In the genomic region with DNA sequence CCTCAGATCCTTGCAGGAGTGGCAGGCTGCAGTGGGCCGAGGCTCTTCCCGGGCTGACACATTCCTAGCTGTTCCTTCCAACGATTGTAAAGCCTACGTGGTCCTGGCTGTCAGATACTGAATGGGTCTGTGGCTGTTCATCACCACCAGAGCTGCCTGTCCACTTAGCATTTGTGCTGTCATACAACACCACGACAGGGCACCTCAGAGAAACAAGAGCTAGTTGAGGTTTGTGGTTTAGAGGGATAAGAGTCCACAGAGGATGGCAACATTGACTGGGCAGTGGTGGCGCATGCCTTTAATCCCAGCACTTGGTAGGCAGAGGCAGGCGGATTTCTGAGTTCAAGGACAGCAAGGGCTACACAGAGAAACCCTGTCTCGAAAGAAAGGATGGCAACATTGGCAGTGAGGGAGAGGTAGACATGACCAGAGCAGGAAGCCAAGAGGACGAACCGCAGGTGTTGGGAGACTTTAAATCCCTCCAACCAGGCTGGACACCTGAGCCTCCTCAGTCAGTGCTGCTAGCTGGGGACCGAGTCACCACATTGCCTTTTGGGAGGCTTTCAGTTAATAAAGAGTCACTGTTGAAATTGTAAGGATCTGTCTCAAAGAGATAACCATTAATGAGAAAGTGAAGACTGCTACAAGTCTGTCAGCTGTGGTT, we compare ENCODE assay signal across 18 mouse cellular contexts. TPM values are rescaled to one million over a fixed set of nuclear protein-coding genes. Genes with fewer than 3 reads are reported as not detected.
DNase-seq lines count a peak whose midpoint lies in the region; ATAC-seq and TF ChIP-seq lines count a peak whose summit lies in the region.
"Had no signal": no experiment of that assay in that cellular context is flagged by ENCODE, and none has a peak within 500 bp of the region (broad histone marks: within the 10 kb centered on the region; RNA-seq: fewer than 3 reads in every experiment).

No protein-coding gene starts in this region.

- H3K79me2 ChIP-seq in MEL (ENCODE audit: control insufficient read depth, insufficient read depth, low read length, poor library complexity) = peaks cover 4% of the 10 kb centered on the region

- peaks cover 27% of the 10 kb centered on the region for H3K4me1 ChIP-seq in heart, embryonic 13.5 days
- H3K4me1 ChIP-seq in MEL (ENCODE audit: control insufficient read depth in 1 of 2, insufficient read depth in 2 of 2, low read length in 2 of 2) = peaks cover 34 to 48% of the 10 kb centered on the region in 2 experiments
- peaks cover 71 to 76% of the 10 kb centered on the region in 2 experiments for H3K4me1 ChIP-seq in liver, embryonic 14.5 days (replicated peaks; ENCODE audit: control insufficient read depth in 2 of 2, insufficient read depth in 2 of 2, low read length in 1 of 2)
- H3K4me1 ChIP-seq: limb, embryonic 13.5 days; neural tube, embryonic 12.5 days had no signal

- no peak for ATAC-seq in heart, embryonic 13.5 days (ENCODE audit: extremely low read depth, insufficient number of reproducible peaks, low FRiP score, low TSS enrichment)
- ATAC-seq in liver, embryonic 14.5 days (ENCODE audit: insufficient read depth) = peak; percentile 19

- 76% methylated on average over 11 of the region's 11 CpGs for WGBS in heart, embryonic 13.5 days
- 38% methylated on average over 11 of the region's 11 CpGs for whole genome bisulfite sequencing in liver, embryonic 14.5 days (ENCODE audit: insufficient replicate concordance)

- no peak for TF ChIP-seq POLR2A in MEL (IDR thresholded peaks at IDR 0.05; ENCODE audit: control insufficient read depth in 1 of 2, insufficient read depth in 1 of 2, low read depth in 1 of 2, low read length in 2 of 2, poor library complexity in 1 of 2)

- no peak for TF ChIP-seq CTCF in MEL (IDR thresholded peaks at IDR 0.05 in 2 of 3, conservative IDR thresholded peaks at IDR 0.05 in 1 of 3; ENCODE audit: control insufficient read depth in 1 of 3, insufficient read depth in 1 of 3, low read depth in 2 of 3, low read length in 3 of 3, poor library complexity in 1 of 3, severe bottlenecking in 1 of 3)
- TF ChIP-seq CTCF in liver, embryonic 14.5 days (IDR thresholded peaks at IDR 0.05; ENCODE audit: low read depth) = no peak

- intact Hi-C loops in heart, postnatal 10 days (cut with DNase I) = no loop called here

- no peak overlapping the region for H3K9ac ChIP-seq in heart, embryonic 13.5 days
- peak overlapping the region; percentile 35 for H3K9ac ChIP-seq in MEL (ENCODE audit: control insufficient read depth, low read depth, low read length, poor library complexity, severe bottlenecking)
- H3K9ac ChIP-seq in liver, embryonic 14.5 days (replicated peaks) = peak overlapping the region; percentile 80
- H3K9ac ChIP-seq: neural tube, embryonic 12.5 days had no signal

- no peaks in the 10 kb centered on the region for H3K27me3 ChIP-seq in heart, embryonic 13.5 days (replicated peaks)
- H3K27me3 ChIP-seq in MEL (ENCODE audit: control insufficient read depth in 1 of 2, insufficient read depth in 2 of 2, low read length in 2 of 2) = no peaks in the 10 kb centered on the region
- no peaks in the 10 kb centered on the region for H3K27me3 ChIP-seq in liver, embryonic 14.5 days (ENCODE audit: control insufficient read depth, insufficient read depth, low read length)
- H3K27me3 ChIP-seq: limb, embryonic 13.5 days; neural tube, embryonic 12.5 days had no signal

- no peaks in the 10 kb centered on the region for H3K9me3 ChIP-seq in heart, embryonic 13.5 days
- no peaks in the 10 kb centered on the region for H3K9me3 ChIP-seq in MEL (replicated peaks; ENCODE audit: insufficient read depth, low read length)
- H3K9me3 ChIP-seq in liver, embryonic 14.5 days (ENCODE audit: control insufficient read depth, low read length) = no peaks in the 10 kb centered on the region
- H3K9me3 ChIP-seq: limb, embryonic 13.5 days; neural tube, embryonic 12.5 days had no signal

- no peak overlapping the region for H3K4me3 ChIP-seq in heart, embryonic 13.5 days
- H3K4me3 ChIP-seq in MEL (ENCODE audit: control insufficient read depth in 1 of 2, insufficient read depth in 1 of 2, low read depth in 2 of 2, low read length in 2 of 2) = no peak overlapping the region
- H3K4me3 ChIP-seq in liver, embryonic 14.5 days (ENCODE audit: insufficient read depth in 1 of 2, low read depth in 2 of 2, low read length in 2 of 2) = peak overlapping the region; percentile 9 to 28; a peak in 2 of 4 replicates
- H3K4me3 ChIP-seq: heart, adult 2 months; limb, embryonic 13.5 days; neural tube, embryonic 12.5 days had no signal

- H3K27ac ChIP-seq in heart, embryonic 13.5 days (replicated peaks) = peak overlapping the region; percentile 51
- H3K27ac ChIP-seq in MEL (ENCODE audit: control insufficient read depth, low read depth, low read length) = peak overlapping the region; percentile 96
- H3K27ac ChIP-seq in liver, embryonic 14.5 days = peak overlapping the region; percentile 99
- H3K27ac ChIP-seq: heart, adult 2 months; limb, embryonic 13.5 days; neural tube, embryonic 12.5 days had no signal

- no peak for TF ChIP-seq RAD21 in MEL (IDR thresholded peaks at IDR 0.05; ENCODE audit: low read depth, low read length)

- DNase-seq in heart, postnatal 10 days = no peak
- DNase-seq in 416B (ENCODE audit: low read depth) = peak; percentile 68
- no peak for DNase-seq in MEL (ENCODE audit: low read depth, low spot score)
- no peak for DNase-seq in liver, embryonic 14.5 days (ENCODE audit: low read depth in 3 of 3, low spot score in 3 of 3)
- no peak for DNase-seq in embryo, embryonic 11 days
- DNase-seq in adrenal gland, adult 2 months = no peak
- DNase-seq in lung, postnatal 25 days (ENCODE audit: low spot score) = no peak
- DNase-seq: adrenal gland, postnatal 10 days; cerebellum, adult 18-20 months; cerebellum, postnatal 36 days; gastrocnemius, postnatal 14 days; heart, adult 2 months; kidney, postnatal 4 days; right cerebral cortex, postnatal 25 days; thymus, adult 18-20 months had no signal

- H3K36me3 ChIP-seq in heart, embryonic 13.5 days = peaks cover 89% of the 10 kb centered on the region
- H3K36me3 ChIP-seq in MEL (ENCODE audit: control insufficient read depth in 1 of 2, insufficient read depth in 2 of 2, low read length in 2 of 2) = peaks cover 23 to 51% of the 10 kb centered on the region in 2 experiments
- peaks cover 64% of the 10 kb centered on the region for H3K36me3 ChIP-seq in liver, embryonic 14.5 days (replicated peaks; ENCODE audit: control insufficient read depth, insufficient read depth, low read depth)

- no peak overlapping the region for H3K4me2 ChIP-seq in heart, embryonic 13.5 days
- peak overlapping the region; percentile 67 for H3K4me2 ChIP-seq in liver, embryonic 14.5 days (ENCODE audit: low read depth)
- H3K4me2 ChIP-seq: limb, embryonic 13.5 days; neural tube, embryonic 12.5 days had no signal

- TF ChIP-seq EP300 in MEL (IDR thresholded peaks at IDR 0.05; ENCODE audit: low read depth in 1 of 2, low read length in 2 of 2) = no peak
- TF ChIP-seq EP300 in liver, embryonic 14.5 days (IDR thresholded peaks at IDR 0.05; ENCODE audit: low read depth) = no peak

TF ChIP-seq in MEL, 35 proteins besides CTCF, POLR2A, EP300 and RAD21 (continues in another document):
- TF ChIP-seq UBTF (IDR thresholded peaks at IDR 0.05; ENCODE audit: borderline replicate concordance, insufficient read depth, low read depth, low read length) = 0 out of 2 replicates have a peak, but pooled peaks have one; percentile 54

RNA-seq across cellular contexts. Expression of a gene that starts 26.5 kb away (rescaled TPM):
- polyA plus RNA-seq in heart, embryonic 13.5 days (2015; fragmentation: Nextera tagmentation; extraction: Ambion mirVana) = 57.1 and 59.2 TPM in 2 replicates
- 100 to 1,000 TPM in 1 of 2 experiments, 10 to 100 TPM in 1; 98.5 to 107 TPM for total RNA-seq in heart, postnatal 10 days (2021)
- 109 and 128 TPM in 2 replicates for total RNA-seq in MEL (2012; rRNA removed)
- polyA plus RNA-seq in MEL (2012; ENCODE audit: insufficient read depth in 1 of 2, insufficient read length in 2 of 2, low read depth in 1 of 2, low replicate concordance in 2 of 2, missing spikeins in 1 of 2) = 100 to 1,000 TPM; 157 to 278 TPM
- 32.9 and 34.4 TPM in 2 replicates for polyA plus RNA-seq in liver, embryonic 14.5 days (2012; rRNA removed)
- 32.9 and 42.2 TPM in 2 replicates for polyA plus RNA-seq in liver, embryonic 14.5 days (2014; fragmentation: Nextera tagmentation; extraction: Ambion mirVana)
- total RNA-seq in adrenal gland, adult 2 months (2021) = 100 to 1,000 TPM in 1 of 2 experiments, 10 to 100 TPM in 1; 97.7 to 103 TPM
- 84.5 and 107 TPM in 2 replicates for polyA plus RNA-seq in adrenal gland, adult 2 months (2012; rRNA removed)

RNA-seq across cellular contexts. Expression of a gene that starts 28.8 kb away (rescaled TPM):
- 26.1 and 28.0 TPM in 2 replicates for polyA plus RNA-seq in heart, embryonic 13.5 days (2015; fragmentation: Nextera tagmentation; extraction: Ambion mirVana)
- total RNA-seq in heart, postnatal 10 days (2021) = 10 to 100 TPM; 10.3 to 12.5 TPM
- 12.0 and 13.7 TPM in 2 replicates for total RNA-seq in MEL (2012; rRNA removed)
- 10 to 100 TPM in 1 of 2 experiments, not detected in 1; 17.2 TPM for polyA plus RNA-seq in MEL (2012; ENCODE audit: insufficient read depth in 1 of 2, insufficient read length in 2 of 2, low read depth in 1 of 2, low replicate concordance in 2 of 2, missing spikeins in 1 of 2)
- polyA plus RNA-seq in liver, embryonic 14.5 days (2012; rRNA removed) = 4.8 and 5.0 TPM in 2 replicates
- 4.5 and 5.2 TPM in 2 replicates for polyA plus RNA-seq in liver, embryonic 14.5 days (2014; fragmentation: Nextera tagmentation; extraction: Ambion mirVana)
- 10 to 100 TPM; 13.8 to 24.1 TPM for total RNA-seq in adrenal gland, adult 2 months (2021)
- polyA plus RNA-seq in adrenal gland, adult 2 months (2012; rRNA removed) = 64.6 and 88.7 TPM in 2 replicates

RNA-seq across cellular contexts. Expression of a gene that starts 36.1 kb away (rescaled TPM):
- 17.8 and 18.3 TPM in 2 replicates for polyA plus RNA-seq in heart, embryonic 13.5 days (2015; fragmentation: Nextera tagmentation; extraction: Ambion mirVana)
- total RNA-seq in heart, postnatal 10 days (2021) = 10 to 100 TPM in 1 of 2 experiments, 1 to 10 TPM in 1; 8.5 to 11.3 TPM
- 2.0 and 3.2 TPM in 2 replicates for total RNA-seq in MEL (2012; rRNA removed)
- polyA plus RNA-seq in MEL (2012; ENCODE audit: insufficient read depth in 1 of 2, insufficient read length in 2 of 2, low read depth in 1 of 2, low replicate concordance in 2 of 2, missing spikeins in 1 of 2) = 1 to 10 TPM in 1 of 2 experiments, not detected in 1; 6.6 TPM
- polyA plus RNA-seq in liver, embryonic 14.5 days (2012; rRNA removed) = 2.8 and 2.9 TPM in 2 replicates
- 3.7 and 5.2 TPM in 2 replicates for polyA plus RNA-seq in liver, embryonic 14.5 days (2014; fragmentation: Nextera tagmentation; extraction: Ambion mirVana)
- total RNA-seq in adrenal gland, adult 2 months (2021) = 10 to 100 TPM; 12.1 to 14.2 TPM
- 22.8 and 24.3 TPM in 2 replicates for polyA plus RNA-seq in adrenal gland, adult 2 months (2012; rRNA removed)

RNA-seq across cellular contexts. Expression of a gene that starts 48.6 kb away (rescaled TPM):
- 23.2 and 25.9 TPM in 2 replicates for polyA plus RNA-seq in heart, embryonic 13.5 days (2015; fragmentation: Nextera tagmentation; extraction: Ambion mirVana)
- 10 to 100 TPM; 43.5 to 49.4 TPM for total RNA-seq in heart, postnatal 10 days (2021)
- total RNA-seq in MEL (2012; rRNA removed) = 17.5 and 18.0 TPM in 2 replicates
- polyA plus RNA-seq in MEL (2012; ENCODE audit: insufficient read depth in 1 of 2, insufficient read length in 2 of 2, low read depth in 1 of 2, low replicate concordance in 2 of 2, missing spikeins in 1 of 2) = 10 to 100 TPM in 1 of 2 experiments, not detected in 1; 22.5 TPM
- 4.4 and 5.3 TPM in 2 replicates for polyA plus RNA-seq in liver, embryonic 14.5 days (2012; rRNA removed)
- 2.3 and 2.8 TPM in 2 replicates for polyA plus RNA-seq in liver, embryonic 14.5 days (2014; fragmentation: Nextera tagmentation; extraction: Ambion mirVana)
- 10 to 100 TPM; 17.8 to 23.7 TPM for total RNA-seq in adrenal gland, adult 2 months (2021)
- polyA plus RNA-seq in adrenal gland, adult 2 months (2012; rRNA removed) = 70.8 and 71.2 TPM in 2 replicates

Comparison
In these comparisons a context has a peak if more than half of its experiments do, and no peak if none do; other contexts are left out.
1. H3K4me3 ChIP-seq: peak in liver, embryonic 14.5 days (2 of 2); none in heart, embryonic 13.5 days (single experiment) and MEL (0 of 2).
2. Peak in every context shown above with its lines, with median percentiles within 50 percentile points of each other: H3K27ac ChIP-seq.